Mouse (Mus musculus): ENCODE measurements at regions not wholly inside any gene's neighbourhood (a gene's known extent, or its start where the extent isn't known, plus 50 kb on each side); places are given as distances from the start of the nearest gene placed in this dataset.

- Histone ChIP-seq H3K4me3 (replicated peaks) (no peak overlapping the region), H3K27me3 (no peaks in the 10 kb centered on the region; the same call in 1 of the 2 replicates), H3K9me3 (no peaks in the 10 kb centered on the region), H3K4me1 (no peaks in the 10 kb centered on the region), H3K9ac (no peak overlapping the region), H3K36me3 (replicated peaks) (no peaks in the 10 kb centered on the region), H3K4me2 (no peak overlapping the region), H3K27ac (no peak overlapping the region)
- WGBS = 87% methylated on average over 9 of the region's 9 CpGs
- no peak for ATAC-seq (ENCODE audit: low FRiP score)
Measured at GRCm38 (mm10) chr14:54164874-54165273, 89.0 kb downstream of the Dad1 start.

DNA sequence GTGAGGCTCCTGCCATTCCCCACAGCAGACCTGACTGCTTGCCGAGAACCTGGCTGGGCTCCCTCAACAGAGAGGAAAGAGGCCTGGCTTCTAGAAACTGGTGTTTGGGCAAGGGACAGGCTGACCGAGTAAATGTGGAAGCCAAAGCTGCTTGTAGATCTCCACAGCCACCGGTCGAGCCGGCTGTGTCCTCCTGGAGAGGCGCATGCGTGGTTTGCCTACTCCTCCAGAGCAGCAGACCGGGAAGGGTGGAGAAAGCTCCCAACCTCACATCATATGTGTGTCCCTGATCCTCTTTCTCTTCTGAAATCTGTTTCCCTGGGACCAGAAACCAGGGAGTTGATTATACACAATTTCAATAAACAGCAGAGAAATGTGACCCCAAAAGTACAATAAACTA lies 92.0 kb downstream of the Dad1 start:
- no peak for ATAC-seq (ENCODE audit: low FRiP score)
- H3K9ac ChIP-seq = no peak overlapping the region

DNA sequence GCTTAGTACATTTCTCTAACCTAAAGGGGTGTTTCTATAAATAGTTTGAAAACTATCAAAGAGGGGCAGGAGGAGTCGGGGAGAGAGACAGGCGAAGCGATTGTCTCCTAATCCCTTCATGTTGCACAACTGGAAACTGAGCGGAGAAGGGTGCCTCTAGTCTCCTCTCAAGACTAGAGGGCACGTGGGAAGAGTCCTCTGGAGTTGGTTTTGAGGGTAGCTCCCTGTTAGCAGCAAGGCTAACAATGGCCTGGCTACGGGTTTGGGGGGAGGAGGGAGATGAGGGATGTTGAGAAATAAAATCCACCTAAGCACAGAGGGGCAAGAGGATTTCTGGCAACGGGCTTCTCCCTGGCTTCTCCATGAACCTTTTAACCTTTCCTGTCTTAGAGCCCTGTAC lies 92.7 kb downstream of the Dad1 start:
- no peak overlapping the region for H3K4me3 ChIP-seq (replicated peaks)
- H3K27me3 ChIP-seq = no peaks in the 10 kb centered on the region
- H3K4me1 ChIP-seq = no peaks in the 10 kb centered on the region
- H3K27ac ChIP-seq = no peak overlapping the region
- no peak overlapping the region for H3K4me2 ChIP-seq
- H3K9me3 ChIP-seq = no peaks in the 10 kb centered on the region
- no peaks in the 10 kb centered on the region for H3K36me3 ChIP-seq (replicated peaks)
- WGBS = 66% methylated on average over 7 of the region's 7 CpGs
- ATAC-seq (ENCODE audit: low FRiP score) = no peak
- no peak overlapping the region for H3K9ac ChIP-seq

More for the DNA sequence above, 92.0 kb downstream of the Dad1 start:
- Histone ChIP-seq H3K27ac (no peak overlapping the region), H3K36me3 (replicated peaks) (no peaks in the 10 kb centered on the region), H3K27me3 (no peaks in the 10 kb centered on the region), H3K4me2 (no peak overlapping the region), H3K4me1 (no peaks in the 10 kb centered on the region), H3K4me3 (replicated peaks) (no peak overlapping the region), H3K9me3 (no peaks in the 10 kb centered on the region)
- WGBS = 90% methylated on average over 8 of the region's 8 CpGs

DNA sequence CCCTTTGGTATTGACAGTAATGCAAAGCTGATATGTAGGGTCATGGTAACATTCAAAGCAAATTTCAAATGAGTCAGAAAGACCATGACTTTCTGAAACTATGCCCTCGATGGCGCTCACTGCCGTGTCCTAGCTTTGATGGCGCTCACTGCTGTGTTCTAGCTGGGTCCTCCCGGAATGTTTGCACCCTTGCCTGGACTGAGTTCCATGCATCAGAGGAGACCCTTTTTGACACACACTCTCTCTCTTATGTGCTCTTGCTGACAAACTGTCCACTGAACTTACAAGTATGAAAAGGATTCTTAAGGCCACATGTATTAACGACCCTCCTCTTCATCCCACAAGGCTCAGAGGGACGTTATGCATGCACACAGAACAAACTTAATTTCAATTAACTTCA lies 94.1 kb downstream of the Dad1 start:
- no peak overlapping the region for H3K9ac ChIP-seq
- H3K9me3 ChIP-seq = no peaks in the 10 kb centered on the region
- no peaks in the 10 kb centered on the region for H3K36me3 ChIP-seq (replicated peaks)
- H3K4me2 ChIP-seq = no peak overlapping the region
- ATAC-seq (ENCODE audit: low FRiP score) = no peak
- no peaks in the 10 kb centered on the region for H3K4me1 ChIP-seq
- H3K27me3 ChIP-seq = no peaks in the 10 kb centered on the region
- H3K27ac ChIP-seq = no peak overlapping the region
- H3K4me3 ChIP-seq (replicated peaks) = no peak overlapping the region
- WGBS = 88% methylated on average over 7 of the region's 7 CpGs

DNA sequence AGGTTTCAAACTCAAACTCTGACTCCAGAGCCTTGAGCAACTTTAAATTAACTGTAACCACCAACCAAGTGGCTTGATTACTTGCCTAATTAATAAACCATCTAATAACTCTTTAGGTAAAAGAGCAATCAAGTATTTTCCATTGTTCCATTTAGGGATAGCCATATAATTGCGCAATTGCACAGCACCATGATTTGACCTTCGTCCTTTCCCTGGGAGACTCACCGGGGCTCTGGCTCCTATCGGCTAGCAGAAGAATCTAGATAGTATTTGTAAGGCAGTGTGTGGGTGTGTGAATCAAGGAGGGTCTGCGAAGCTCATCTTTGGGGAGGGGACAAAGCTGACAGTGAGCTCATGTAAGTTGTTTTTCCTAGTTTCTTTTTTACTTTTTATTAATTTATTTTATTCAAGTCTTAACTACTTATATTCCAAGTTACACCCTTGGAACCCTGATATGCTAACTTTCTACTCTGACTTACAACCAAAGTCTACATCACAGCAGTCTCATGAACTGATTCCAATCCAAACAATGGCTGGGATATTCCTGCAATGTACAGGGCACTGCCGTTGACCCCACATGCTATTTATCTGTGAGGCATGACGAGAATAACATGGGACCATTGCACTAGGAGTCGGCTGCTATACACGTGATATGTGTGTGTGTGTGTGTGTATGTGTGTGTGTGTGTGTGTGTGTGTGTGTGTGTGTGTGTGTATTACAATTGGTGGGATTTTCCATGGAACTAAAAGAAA lies 95.5 kb downstream of the Dad1 start:
- Histone ChIP-seq H3K9me3 (no peaks in the 10 kb centered on the region), H3K4me1 (no peaks in the 10 kb centered on the region), H3K27ac (no peak overlapping the region), H3K9ac (no peak overlapping the region), H3K27me3 (0 out of 2 replicates have a peak, but pooled peaks cover 4% of the 10 kb centered on the region), H3K4me2 (no peak overlapping the region), H3K36me3 (replicated peaks) (no peaks in the 10 kb centered on the region), H3K4me3 (replicated peaks) (no peak overlapping the region)
- no peak for ATAC-seq (ENCODE audit: low FRiP score)
- 87% methylated on average over 9 of the region's 9 CpGs for WGBS

DNA sequence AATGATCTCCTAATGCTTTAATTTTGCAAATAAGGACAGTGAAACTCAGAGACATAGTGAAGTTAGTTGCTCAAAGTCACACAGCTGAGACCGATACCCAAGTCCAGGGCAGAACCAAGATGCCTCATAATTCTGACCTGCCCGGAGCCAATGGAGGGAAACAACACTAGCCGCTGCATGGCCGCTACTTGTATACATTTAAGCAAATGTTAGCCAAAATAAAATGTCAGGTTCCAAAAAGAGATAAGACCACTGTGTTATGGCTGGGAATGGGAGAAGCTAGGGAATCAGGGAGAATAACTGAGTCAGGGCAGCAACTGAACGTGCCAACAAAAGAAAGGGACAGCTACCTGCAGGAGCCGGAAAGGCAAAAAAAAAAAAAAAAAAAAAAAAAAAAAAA lies 97.4 kb downstream of the Dad1 start:
- H3K4me3 ChIP-seq (replicated peaks) = no peak overlapping the region
- no peaks in the 10 kb centered on the region for H3K36me3 ChIP-seq (replicated peaks)
- no peaks in the 10 kb centered on the region for H3K4me1 ChIP-seq
- no peak overlapping the region for H3K27ac ChIP-seq
- no peak overlapping the region for H3K9ac ChIP-seq
- no peaks in the 10 kb centered on the region for H3K9me3 ChIP-seq
- ATAC-seq (ENCODE audit: low FRiP score) = no peak
- 89% methylated on average over 6 of the region's 6 CpGs for WGBS
- H3K4me2 ChIP-seq = no peak overlapping the region
- H3K27me3 ChIP-seq = 0 out of 2 replicates have a peak, but pooled peaks cover 4% of the 10 kb centered on the region

DNA sequence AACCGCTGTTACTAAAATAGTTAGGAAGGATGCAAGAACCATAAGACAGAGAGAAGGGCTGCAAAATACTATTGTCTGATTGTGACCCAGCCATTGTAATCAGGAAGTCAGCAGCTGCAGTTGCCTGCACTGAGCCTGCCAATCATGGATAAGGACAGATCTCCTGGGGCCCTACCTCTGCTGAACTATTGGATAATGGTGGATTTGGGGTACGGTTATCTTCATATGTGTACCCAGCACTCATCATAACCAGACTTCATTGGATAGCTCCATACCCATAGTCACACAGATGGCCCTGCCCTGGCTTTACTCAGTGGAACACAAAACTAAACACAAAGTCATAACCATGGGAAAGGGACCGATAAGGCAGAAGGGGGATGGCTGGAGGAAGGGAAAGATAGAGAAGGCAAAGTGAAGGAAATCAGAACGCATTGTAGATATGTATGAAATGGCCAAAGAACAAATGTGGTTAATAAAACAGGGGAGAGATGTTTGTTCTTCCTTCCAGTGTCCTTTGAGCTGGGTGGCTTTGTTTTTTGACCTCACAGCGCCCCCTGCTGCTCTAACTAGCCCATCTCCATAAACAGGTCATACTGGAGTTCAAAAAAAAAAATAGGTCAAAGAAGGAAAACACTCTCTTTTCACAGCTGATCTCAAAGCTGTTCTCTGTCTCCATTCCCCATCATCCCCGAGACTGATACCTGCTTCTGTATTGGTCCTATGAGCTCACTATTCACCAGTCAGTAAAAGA lies 101.2 kb downstream of the Dad1 start:
- no peak overlapping the region for H3K4me2 ChIP-seq
- no peak overlapping the region for H3K27ac ChIP-seq
- no peak overlapping the region for H3K4me3 ChIP-seq (replicated peaks)
- no peaks in the 10 kb centered on the region for H3K9me3 ChIP-seq
- H3K4me1 ChIP-seq = no peaks in the 10 kb centered on the region
- no peaks in the 10 kb centered on the region for H3K36me3 ChIP-seq (replicated peaks)
- no peak for ATAC-seq (ENCODE audit: low FRiP score)
- 0 out of 2 replicates have a peak, but pooled peaks cover 4% of the 10 kb centered on the region for H3K27me3 ChIP-seq
- H3K9ac ChIP-seq = no peak overlapping the region
- 51% methylated on average over 6 of the region's 6 CpGs for WGBS

DNA sequence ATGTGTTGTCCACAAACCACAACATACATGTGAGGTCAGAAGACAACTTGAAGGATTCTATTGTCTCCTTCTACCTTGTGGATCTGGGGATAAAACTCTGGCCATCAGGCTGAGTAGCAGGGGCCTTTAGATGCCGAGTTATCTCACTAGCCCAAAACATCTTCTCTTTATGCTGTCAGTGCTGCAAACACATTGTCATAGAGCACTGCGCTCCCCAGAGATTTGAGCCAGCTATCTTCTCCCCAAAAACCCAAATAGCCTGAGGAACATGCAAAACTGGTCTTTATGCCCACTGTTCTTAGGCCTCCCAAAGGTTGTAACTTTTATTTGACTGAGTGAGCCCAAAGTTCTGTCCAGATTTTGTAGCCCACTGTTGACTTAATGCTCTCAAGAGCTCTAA lies 102.0 kb downstream of the Dad1 start:
- ATAC-seq (ENCODE audit: low FRiP score) = no peak

GRCm38 (mm10) chr14:54151272-54151671 lies 102.6 kb downstream of the Dad1 start:
- Histone ChIP-seq H3K27me3 (0 out of 2 replicates have a peak, but pooled peaks cover 4% of the 10 kb centered on the region), H3K4me3 (replicated peaks) (no peak overlapping the region), H3K4me2 (no peak overlapping the region), H3K4me1 (peaks cover 5% of the 10 kb centered on the region), H3K9me3 (no peaks in the 10 kb centered on the region), H3K9ac (no peak overlapping the region), H3K36me3 (replicated peaks) (no peaks in the 10 kb centered on the region), H3K27ac (no peak overlapping the region)
- no peak for ATAC-seq (ENCODE audit: low FRiP score)
- WGBS = 84% methylated on average over 3 of the region's 3 CpGs

More for the DNA sequence above, 102.0 kb downstream of the Dad1 start:
- Histone ChIP-seq H3K9ac (no peak overlapping the region), H3K27ac (no peak overlapping the region), H3K36me3 (replicated peaks) (no peaks in the 10 kb centered on the region), H3K27me3 (0 out of 2 replicates have a peak, but pooled peaks cover 4% of the 10 kb centered on the region), H3K4me1 (no peaks in the 10 kb centered on the region), H3K9me3 (no peaks in the 10 kb centered on the region), H3K4me2 (no peak overlapping the region), H3K4me3 (replicated peaks) (no peak overlapping the region)
- WGBS = 91% methylated on average over 2 of the region's 2 CpGs

DNA sequence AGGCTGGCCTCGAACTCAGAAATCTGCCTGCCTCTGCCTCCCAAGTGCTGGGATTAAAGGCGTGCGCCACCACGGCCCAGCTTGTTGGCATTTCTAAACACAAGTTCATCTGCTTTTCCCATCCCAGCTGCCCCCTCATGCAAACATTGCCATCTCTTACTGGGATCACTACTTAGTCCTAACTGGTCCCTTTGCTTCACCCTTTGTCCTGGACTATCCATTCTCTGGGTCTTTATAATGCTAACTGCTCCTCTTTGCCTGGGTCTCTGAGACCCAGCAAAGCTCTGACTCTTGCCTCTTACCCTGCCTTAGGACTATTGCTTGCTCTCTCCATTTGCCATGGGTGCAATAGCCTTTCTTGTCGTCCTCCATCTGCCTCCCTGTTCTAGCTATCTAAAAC lies 103.7 kb downstream of the Dad1 start:
- WGBS = 86% methylated on average over 5 of the region's 5 CpGs

DNA sequence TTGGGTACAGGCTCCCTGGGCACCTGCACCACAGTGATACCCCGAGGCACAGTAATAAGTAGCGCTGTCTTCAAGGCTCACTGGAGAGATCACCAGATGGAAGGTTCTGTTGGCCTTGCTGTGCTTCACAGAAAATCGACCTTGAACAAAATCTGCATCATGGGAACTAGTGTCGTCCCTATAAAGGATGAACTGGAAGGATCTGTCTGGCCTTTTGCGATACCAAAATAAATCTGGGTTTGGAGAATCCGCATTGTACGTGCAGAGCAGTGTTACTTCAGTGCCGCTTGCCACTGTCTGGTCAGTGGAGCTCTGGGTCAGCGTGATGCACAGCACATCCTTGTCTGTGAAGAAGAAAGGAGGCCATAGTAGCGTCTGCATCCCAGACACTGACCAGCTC lies 105.3 kb downstream of the Dad1 start:
- Histone ChIP-seq H3K27ac (no peak overlapping the region), H3K9ac (no peak overlapping the region), H3K27me3 (no peaks in the 10 kb centered on the region), H3K36me3 (replicated peaks) (no peaks in the 10 kb centered on the region), H3K4me3 (replicated peaks) (no peak overlapping the region), H3K4me2 (no peak overlapping the region), H3K9me3 (no peaks in the 10 kb centered on the region), H3K4me1 (peaks cover 17% of the 10 kb centered on the region)
- ATAC-seq (ENCODE audit: low FRiP score) = no peak
- WGBS = 92% methylated on average over 10 of the region's 10 CpGs

More for the DNA sequence above, 103.7 kb downstream of the Dad1 start:
- H3K27me3 ChIP-seq = 0 out of 2 replicates have a peak, but pooled peaks cover 4% of the 10 kb centered on the region
- no peak overlapping the region for H3K4me2 ChIP-seq
- no peak for ATAC-seq (ENCODE audit: low FRiP score)
- no peaks in the 10 kb centered on the region for H3K9me3 ChIP-seq
- H3K27ac ChIP-seq = no peak overlapping the region
- H3K36me3 ChIP-seq (replicated peaks) = no peaks in the 10 kb centered on the region
- H3K4me3 ChIP-seq (replicated peaks) = no peak overlapping the region
- H3K4me1 ChIP-seq = peaks cover 16% of the 10 kb centered on the region
- no peak overlapping the region for H3K9ac ChIP-seq

GRCm38 (mm10) chr14:54148121-54148520 lies 105.8 kb downstream of the Dad1 start:
- H3K4me1 ChIP-seq = peaks cover 17% of the 10 kb centered on the region
- ATAC-seq (ENCODE audit: low FRiP score) = no peak
- no peak overlapping the region for H3K4me2 ChIP-seq
- no peaks in the 10 kb centered on the region for H3K9me3 ChIP-seq
- H3K4me3 ChIP-seq (replicated peaks) = no peak overlapping the region
- H3K9ac ChIP-seq = no peak overlapping the region
- H3K27ac ChIP-seq = no peak overlapping the region
- 95% methylated on average over 4 of the region's 4 CpGs for WGBS
- H3K27me3 ChIP-seq = no peaks in the 10 kb centered on the region
- no peaks in the 10 kb centered on the region for H3K36me3 ChIP-seq (replicated peaks)
